Mouse (Mus musculus): Measurements from ENCODE around the gene Zfp536. TPM values are rescaled to one million over a fixed set of nuclear protein-coding genes. Genes with fewer than 3 reads are reported as not detected.
"Not testable (repeated sequence)": the region's sequence is repeated elsewhere in the genome, so short reads cannot be mapped to it uniquely, and the experiment has no call there.

Gene Zfp536
- polyA plus RNA-seq, 1 experiment, result not detected

GRCm38 (mm10) chr7:37733996-37734395 lies 39.4 kb downstream of the Zfp536 start:
- Histone ChIP-seq H3K4me3 (ENCODE audit: insufficient read depth, low read length) (no peak overlapping the region), H3K4me1 (ENCODE audit: control insufficient read depth, insufficient read depth, low read length) (no peaks in the 10 kb centered on the region), H3K27ac (ENCODE audit: insufficient read depth, low read depth, low read length) (no peak overlapping the region)
- TF ChIP-seq POLR2A (IDR thresholded peaks at IDR 0.05; ENCODE audit: borderline replicate concordance, low read depth, low read length), result no peak
- no peak for TF ChIP-seq CTCF (IDR thresholded peaks at IDR 0.05; ENCODE audit: low read depth, low read length)

GRCm38 (mm10) chr7:37732741-37733140 lies 40.7 kb downstream of the Zfp536 start:
- H3K4me3 ChIP-seq (ENCODE audit: insufficient read depth, low read length), result no peak overlapping the region
- H3K4me1 ChIP-seq (ENCODE audit: control insufficient read depth, insufficient read depth, low read length), result no peaks in the 10 kb centered on the region
- H3K27ac ChIP-seq (ENCODE audit: insufficient read depth, low read depth, low read length), result no peak overlapping the region
- TF ChIP-seq POLR2A (IDR thresholded peaks at IDR 0.05; ENCODE audit: borderline replicate concordance, low read depth, low read length) (no peak), CTCF (IDR thresholded peaks at IDR 0.05; ENCODE audit: low read depth, low read length) (no peak)

GRCm38 (mm10) chr7:37727746-37728145 lies 45.7 kb downstream of the Zfp536 start:
- TF ChIP-seq CTCF (IDR thresholded peaks at IDR 0.05; ENCODE audit: low read depth, low read length) (no peak), POLR2A (IDR thresholded peaks at IDR 0.05; ENCODE audit: borderline replicate concordance, low read depth, low read length) (no peak)
- Histone ChIP-seq H3K4me1 (ENCODE audit: control insufficient read depth, insufficient read depth, low read length) (no peaks in the 10 kb centered on the region), H3K27ac (ENCODE audit: insufficient read depth, low read depth, low read length) (no peak overlapping the region), H3K4me3 (ENCODE audit: insufficient read depth, low read length) (no peak overlapping the region)

GRCm38 (mm10) chr7:37724002-37724790 lies 49.2 kb downstream of the Zfp536 start:
- no peaks in the 10 kb centered on the region for H3K4me1 ChIP-seq (ENCODE audit: control insufficient read depth, insufficient read depth, low read length)
- H3K27ac ChIP-seq (ENCODE audit: insufficient read depth, low read depth, low read length), result no peak overlapping the region
- H3K4me3 ChIP-seq (ENCODE audit: insufficient read depth, low read length), result no peak overlapping the region
- TF ChIP-seq POLR2A (IDR thresholded peaks at IDR 0.05; ENCODE audit: borderline replicate concordance, low read depth, low read length) (no peak), CTCF (IDR thresholded peaks at IDR 0.05; ENCODE audit: low read depth, low read length) (no peak)

GRCm38 (mm10) chr7:37723191-37723592 lies 50.2 kb downstream of the Zfp536 start:
- no peak overlapping the region for H3K4me3 ChIP-seq (ENCODE audit: insufficient read depth, low read length)
- TF ChIP-seq CTCF (IDR thresholded peaks at IDR 0.05; ENCODE audit: low read depth, low read length) (no peak), POLR2A (IDR thresholded peaks at IDR 0.05; ENCODE audit: borderline replicate concordance, low read depth, low read length) (no peak)
- H3K4me1 ChIP-seq (ENCODE audit: control insufficient read depth, insufficient read depth, low read length), result no peaks in the 10 kb centered on the region
- no peak overlapping the region for H3K27ac ChIP-seq (ENCODE audit: insufficient read depth, low read depth, low read length)

GRCm38 (mm10) chr7:37721676-37722075 lies 51.8 kb downstream of the Zfp536 start:
- TF ChIP-seq POLR2A (IDR thresholded peaks at IDR 0.05; ENCODE audit: borderline replicate concordance, low read depth, low read length), result no peak
- no peak for TF ChIP-seq CTCF (IDR thresholded peaks at IDR 0.05; ENCODE audit: low read depth, low read length)

GRCm38 (mm10) chr7:37718671-37719402 lies 54.6 kb downstream of the Zfp536 start:
- Histone ChIP-seq H3K27ac (ENCODE audit: insufficient read depth, low read depth, low read length) (no peak overlapping the region), H3K4me1 (ENCODE audit: control insufficient read depth, insufficient read depth, low read length) (no peaks in the 10 kb centered on the region), H3K4me3 (ENCODE audit: insufficient read depth, low read length) (no peak overlapping the region)
- no peak for TF ChIP-seq POLR2A (IDR thresholded peaks at IDR 0.05; ENCODE audit: borderline replicate concordance, low read depth, low read length)
- TF ChIP-seq CTCF (IDR thresholded peaks at IDR 0.05; ENCODE audit: low read depth, low read length), result no peak

More at GRCm38 (mm10) chr7:37721676-37722075, 51.8 kb downstream of the Zfp536 start:
- H3K4me3 ChIP-seq (ENCODE audit: insufficient read depth, low read length), result no peak overlapping the region
- H3K27ac ChIP-seq (ENCODE audit: insufficient read depth, low read depth, low read length), result no peak overlapping the region
- H3K4me1 ChIP-seq (ENCODE audit: control insufficient read depth, insufficient read depth, low read length), result no peaks in the 10 kb centered on the region

- Histone ChIP-seq H3K4me1 (ENCODE audit: control insufficient read depth, insufficient read depth, low read length) (no peaks in the 10 kb centered on the region), H3K27ac (ENCODE audit: insufficient read depth, low read depth, low read length) (no peak overlapping the region), H3K4me3 (ENCODE audit: insufficient read depth, low read length) (no peak overlapping the region)
- TF ChIP-seq CTCF (IDR thresholded peaks at IDR 0.05; ENCODE audit: low read depth, low read length) (no peak), POLR2A (IDR thresholded peaks at IDR 0.05; ENCODE audit: borderline replicate concordance, low read depth, low read length) (no peak)
These were observed 56.4 kb downstream of the Zfp536 start for GRCm38 (mm10) chr7:37717071-37717470.

- Histone ChIP-seq H3K27ac (ENCODE audit: insufficient read depth, low read depth, low read length) (no peak overlapping the region), H3K4me1 (ENCODE audit: control insufficient read depth, insufficient read depth, low read length) (no peaks in the 10 kb centered on the region), H3K4me3 (ENCODE audit: insufficient read depth, low read length) (no peak overlapping the region)
- TF ChIP-seq POLR2A (IDR thresholded peaks at IDR 0.05; ENCODE audit: borderline replicate concordance, low read depth, low read length) (no peak), CTCF (IDR thresholded peaks at IDR 0.05; ENCODE audit: low read depth, low read length) (no peak)
These were observed 56.8 kb downstream of the Zfp536 start for GRCm38 (mm10) chr7:37716626-37717025.

GRCm38 (mm10) chr7:37704464-37704863 lies 69.0 kb downstream of the Zfp536 start:
- no peak for TF ChIP-seq POLR2A (IDR thresholded peaks at IDR 0.05; ENCODE audit: borderline replicate concordance, low read depth, low read length)
- TF ChIP-seq CTCF (IDR thresholded peaks at IDR 0.05; ENCODE audit: low read depth, low read length), result no peak
- Histone ChIP-seq H3K27ac (ENCODE audit: insufficient read depth, low read depth, low read length) (no peak overlapping the region), H3K4me3 (ENCODE audit: insufficient read depth, low read length) (no peak overlapping the region), H3K4me1 (ENCODE audit: control insufficient read depth, insufficient read depth, low read length) (no peaks in the 10 kb centered on the region)

- H3K27ac ChIP-seq (ENCODE audit: insufficient read depth, low read depth, low read length); H3K4me3 ChIP-seq (ENCODE audit: insufficient read depth, low read length); H3K4me1 ChIP-seq (ENCODE audit: control insufficient read depth, insufficient read depth, low read length): not testable (repeated sequence)
These were observed 76.1 kb downstream of the Zfp536 start for GRCm38 (mm10) chr7:37697378-37697777.

All from bone marrow macrophage, adult 2 months (primary cell).